Mouse (Mus musculus) gastrocnemius, adult 2 months (tissue): ENCODE measurements around the gene Traip. TPM values are rescaled to one million over a fixed set of nuclear protein-coding genes. Genes with fewer than 3 reads are reported as not detected.
A peak's percentile ranks its signal among the peaks of the same experiment; 100 is the strongest.
"Not testable (repeated sequence)": the region's sequence is repeated elsewhere in the genome, so short reads cannot be mapped to it uniquely, and the experiment has no call there.

Source experiments
- DNase-seq: peaks from one replicate; pipeline ENCODE4 v3.0.0; 2022
- H3K27ac ChIP-seq: fragments of 200-600 bp; 2 replicates; pipeline ENCODE4 v1.8.1; 2022; ENCODE audit warnings: mild to moderate bottlenecking
- H3K4me3 ChIP-seq: fragments of 200-600 bp; 2 replicates; pipeline ENCODE4 v1.8.1; 2022; ENCODE audit warnings: mild to moderate bottlenecking, moderate library complexity
- CTCF ChIP-seq: fragments of 200-600 bp; IDR thresholded peaks from 2 replicates; pipeline ENCODE4 v1.8.1; 2022; ENCODE audit warnings: antibody characterized with exemption, mild to moderate bottlenecking, moderate library complexity
- intact Hi-C: fragments of 180-260 bp; cut with DNase I; formaldehyde crosslinking; loops from one replicate; pipeline ENCODE4 v1.15.1; 2025
- total RNA-seq, 2 experiments: library from RNA; stranded (reverse); gene quantifications; 2 replicates each; pipeline ENCODE4 v1.2.3; 2021

Gene Traip
- total RNA-seq, 2 experiments from 2014 or later = 0.25 to 0.43 TPM

DNA sequence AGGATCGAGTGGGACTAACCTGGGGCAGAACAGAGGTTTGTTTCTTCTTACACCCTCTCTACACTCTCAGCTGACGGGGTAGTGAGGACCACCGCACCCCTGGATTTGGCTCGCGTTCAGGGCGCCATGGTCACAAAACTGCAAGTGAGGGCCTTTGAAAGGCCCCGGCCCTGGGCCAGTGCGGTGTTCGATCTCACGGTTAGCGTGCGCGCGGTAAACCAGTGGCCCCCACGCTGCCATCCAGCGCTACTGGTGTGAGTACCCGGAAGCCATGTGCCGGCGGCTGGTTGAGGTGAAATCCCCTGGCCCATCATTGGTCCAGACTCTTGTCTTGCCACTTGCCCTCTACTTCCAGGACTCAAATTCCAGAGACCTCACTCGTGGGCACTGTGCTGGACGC, 45.6 kb downstream of the Traip start:
- H3K4me3 ChIP-seq = no peak overlapping the region
- H3K27ac ChIP-seq = no peak overlapping the region
- intact Hi-C loops = no loop called here
- DNase-seq = no peak
- no peak for TF ChIP-seq CTCF

DNA sequence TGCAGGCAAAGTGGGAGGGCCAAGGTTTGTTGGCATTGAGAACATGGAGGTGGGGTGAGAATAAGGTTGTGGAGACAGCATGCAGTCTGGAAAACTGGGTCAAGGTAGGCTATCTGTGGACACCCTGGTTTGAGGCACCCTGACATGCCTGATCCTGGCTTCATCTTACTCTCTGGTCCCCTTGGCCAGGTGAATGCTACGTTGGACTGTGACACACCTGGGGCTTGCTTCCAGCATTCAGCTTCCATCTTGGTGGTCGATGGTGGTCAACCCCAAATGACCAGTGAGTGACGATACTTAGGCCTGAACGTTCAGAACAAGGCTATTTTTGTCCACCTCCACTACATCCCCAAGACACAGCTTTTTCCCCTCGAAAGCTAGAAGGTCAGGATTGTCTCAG, 46.1 kb downstream of the Traip start, which contains the start of gene Gm20662:
Gene Gm20662 (plus strand): TSS at position 301 of the 400 bp plus-strand sequence.
- H3K4me3 ChIP-seq = no peak within 1 kb of the TSS
- H3K27ac ChIP-seq = no peak within 1 kb of the TSS
- TF ChIP-seq CTCF = no peak
- intact Hi-C loops = no loop called here
- DNase-seq = no peak

DNA sequence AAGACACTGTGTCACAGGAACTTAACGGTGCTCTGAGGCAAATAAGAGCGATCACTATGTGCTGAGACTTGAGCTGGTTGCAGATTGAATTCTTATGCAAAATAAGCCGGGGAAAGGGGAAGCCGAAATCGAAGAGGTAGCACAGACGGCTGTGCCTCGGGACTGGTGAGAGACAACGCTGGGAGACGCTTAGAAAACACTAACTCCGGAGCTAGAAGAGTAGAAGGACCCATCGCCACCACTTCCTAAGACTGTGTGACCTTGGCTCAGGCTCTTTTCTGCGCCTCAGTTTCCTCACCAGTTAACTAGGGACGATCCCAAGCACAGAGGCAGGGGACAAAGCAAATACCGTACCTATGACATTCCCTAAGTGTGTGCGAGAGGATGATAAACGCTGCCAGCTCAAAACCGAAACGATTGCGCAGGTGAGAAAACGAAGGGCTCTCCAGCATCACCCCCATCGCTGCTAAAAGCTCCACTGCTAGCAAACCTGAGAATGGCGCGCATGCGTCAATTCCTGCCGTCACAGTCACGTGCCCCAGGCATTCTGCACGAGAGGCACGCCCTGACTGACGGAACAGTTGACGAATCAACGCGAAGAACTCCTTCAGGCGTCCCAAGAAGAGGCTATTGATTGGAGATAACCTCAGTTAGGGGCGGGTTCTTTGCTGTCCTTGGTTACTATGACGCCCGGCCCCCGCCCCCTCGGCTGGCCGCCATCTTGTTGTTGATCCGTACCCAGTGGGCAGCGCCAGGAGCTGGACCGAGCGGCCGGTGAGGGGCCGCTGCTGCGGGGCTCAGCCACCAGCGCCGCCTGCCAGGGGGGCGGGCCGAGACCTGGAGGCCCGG, 52.2 kb downstream of the Traip start, which contains the start of gene Ip6k1:
Gene Ip6k1 (plus strand): TSS at position 580 of the 849 bp plus-strand sequence.
- Histone ChIP-seq H3K27ac (peak within 1 kb of the TSS; percentile 99), H3K4me3 (peak within 1 kb of the TSS; percentile 77)
- TF ChIP-seq CTCF = no peak
- intact Hi-C loops = loop anchor here (5.0 kb wide), 1 partner anchor 40 kb away; no protein-coding TSS in a partner anchor
- peak; percentile 100 for DNase-seq

DNA sequence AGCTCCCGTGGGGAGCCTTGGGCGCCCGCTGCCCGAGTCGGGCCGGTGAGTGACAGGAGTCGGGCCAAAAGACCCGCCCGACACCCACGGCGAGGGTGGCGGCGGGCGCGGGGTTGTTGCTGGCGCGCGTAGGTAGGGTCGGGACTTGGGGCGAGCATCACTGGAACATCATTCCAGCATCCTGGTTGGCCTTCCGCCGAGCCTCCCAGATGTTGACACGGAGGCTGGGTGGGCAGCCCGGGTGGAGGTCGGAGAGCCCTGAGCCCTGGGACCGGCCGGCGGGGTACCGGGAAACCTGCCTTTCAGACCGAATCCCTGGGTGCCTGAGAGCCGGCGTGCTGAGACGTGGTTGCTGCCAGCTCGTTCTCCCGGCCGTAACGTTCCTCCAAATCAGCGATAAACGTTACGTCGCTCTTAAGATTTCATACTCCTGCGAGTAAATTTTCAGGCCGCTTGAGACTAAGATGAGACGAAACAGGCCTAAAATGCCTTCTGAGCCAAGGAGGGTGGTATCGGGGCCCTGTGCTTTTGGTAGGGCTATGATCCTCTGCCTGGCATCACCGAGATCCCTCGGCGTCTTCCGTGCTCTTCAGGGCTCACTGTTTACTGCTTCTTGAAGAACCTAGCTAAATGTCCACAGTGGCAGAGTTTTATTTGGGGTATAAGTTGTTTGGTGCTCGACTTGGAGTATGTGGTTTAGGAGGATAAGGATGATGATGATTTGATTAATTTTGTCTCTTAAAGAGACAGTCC, 53.0 kb downstream of the Traip start:
- intact Hi-C loops = loop anchor here (5.0 kb wide), 1 partner anchor 41 kb away; no protein-coding TSS in a partner anchor
- H3K27ac ChIP-seq = peak overlapping the region; percentile 99
- DNase-seq = no peak
- peak overlapping the region; percentile 77 for H3K4me3 ChIP-seq
- no peak for TF ChIP-seq CTCF

DNA sequence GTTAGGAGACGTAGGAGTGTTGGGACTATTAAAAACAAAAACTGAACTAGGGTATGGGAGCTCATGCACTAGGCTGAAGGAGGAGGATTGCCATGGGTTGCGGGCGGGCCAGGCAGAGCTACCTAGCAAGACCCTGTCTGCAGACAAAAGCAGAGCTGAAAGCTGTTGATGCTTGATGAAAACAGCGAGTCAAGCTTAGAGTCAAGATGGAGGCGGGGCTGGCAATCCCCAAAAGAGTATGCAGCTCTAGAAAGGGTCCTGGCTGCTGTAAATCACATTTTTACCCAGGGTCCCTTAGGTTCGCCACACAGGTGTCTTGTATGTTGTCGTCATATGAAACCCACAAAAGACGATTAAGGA, 53.6 kb downstream of the Traip start:
- intact Hi-C loops = loop anchor here (5.0 kb wide), 1 partner anchor 41 kb away; no protein-coding TSS in a partner anchor
- DNase-seq = no peak
- peak overlapping the region; percentile 99 for H3K27ac ChIP-seq

DNA sequence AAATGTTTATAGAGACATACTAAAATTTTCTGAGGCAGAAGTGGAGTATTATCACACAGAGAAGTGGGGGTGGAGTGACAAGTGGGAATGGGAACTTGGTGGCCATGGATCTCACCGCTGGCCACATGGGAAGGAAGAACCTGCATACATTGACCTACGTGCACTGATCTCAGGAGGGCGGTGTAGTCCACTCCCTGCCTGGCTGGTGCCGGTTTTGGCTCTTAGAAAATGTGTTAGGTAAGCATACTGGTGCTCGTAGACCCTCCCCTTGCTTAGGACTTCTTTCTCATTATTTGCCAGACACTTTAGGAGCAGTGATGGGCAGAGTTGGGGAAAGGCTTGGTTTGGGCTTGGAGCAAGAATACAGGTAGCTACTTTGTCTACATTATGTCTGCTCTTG, 58.1 kb downstream of the Traip start:
- no peak for DNase-seq
- intact Hi-C loops = no loop called here
- TF ChIP-seq CTCF = no peak
- Histone ChIP-seq H3K27ac (no peak overlapping the region), H3K4me3 (no peak overlapping the region)

More for the DNA sequence above, 53.6 kb downstream of the Traip start:
- no peak for TF ChIP-seq CTCF
- peak overlapping the region; percentile 77 for H3K4me3 ChIP-seq

DNA sequence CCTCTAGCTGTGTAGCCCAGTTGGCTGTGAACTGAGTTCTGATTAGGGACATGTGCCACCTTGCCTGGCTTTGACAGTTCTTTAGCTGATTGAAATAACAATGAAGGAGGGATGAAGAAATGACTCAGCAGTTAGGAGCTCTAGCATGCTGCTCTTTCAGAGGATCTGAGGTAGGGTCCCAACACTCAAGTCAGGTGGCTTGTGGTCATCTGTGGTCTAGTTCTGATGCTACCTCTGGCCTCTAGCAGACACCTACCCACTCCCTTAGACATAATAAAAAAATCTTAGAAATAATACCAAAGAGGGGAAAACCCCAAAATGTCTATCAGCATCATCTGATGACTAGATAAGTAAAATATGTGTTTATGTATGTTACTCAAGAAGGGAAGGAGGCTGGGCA, 60.4 kb downstream of the Traip start:
- Histone ChIP-seq H3K4me3 (no peak overlapping the region), H3K27ac (0 out of 2 replicates have a peak overlapping the region, but pooled peaks have one; percentile 31)
- DNase-seq = no peak
- intact Hi-C loops = no loop called here
- TF ChIP-seq CTCF = no peak

DNA sequence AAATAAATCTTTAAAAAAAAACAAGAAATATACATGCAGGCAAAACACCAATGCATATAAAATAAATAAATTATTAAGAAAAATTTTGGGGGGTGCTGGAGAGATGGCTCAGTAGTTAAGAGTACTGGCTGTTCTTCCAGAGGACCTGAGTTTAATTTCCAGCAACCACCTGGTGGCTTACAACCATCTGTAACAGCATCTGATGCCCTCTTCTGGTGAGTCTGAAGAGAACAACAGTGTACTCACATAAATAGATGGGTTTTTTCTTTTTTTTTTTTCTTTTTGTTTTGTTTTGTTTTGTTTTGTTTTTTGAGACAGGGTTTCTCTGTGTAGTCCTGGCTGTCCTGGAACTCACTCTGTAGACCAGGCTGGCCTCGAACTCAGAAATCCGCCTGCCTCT, 63.6 kb downstream of the Traip start:
- intact Hi-C loops, H3K27ac ChIP-seq, H3K4me3 ChIP-seq, DNase-seq: not testable (repeated sequence)
- TF ChIP-seq CTCF = peak; percentile 17; the same call in 1 of the 2 replicates

DNA sequence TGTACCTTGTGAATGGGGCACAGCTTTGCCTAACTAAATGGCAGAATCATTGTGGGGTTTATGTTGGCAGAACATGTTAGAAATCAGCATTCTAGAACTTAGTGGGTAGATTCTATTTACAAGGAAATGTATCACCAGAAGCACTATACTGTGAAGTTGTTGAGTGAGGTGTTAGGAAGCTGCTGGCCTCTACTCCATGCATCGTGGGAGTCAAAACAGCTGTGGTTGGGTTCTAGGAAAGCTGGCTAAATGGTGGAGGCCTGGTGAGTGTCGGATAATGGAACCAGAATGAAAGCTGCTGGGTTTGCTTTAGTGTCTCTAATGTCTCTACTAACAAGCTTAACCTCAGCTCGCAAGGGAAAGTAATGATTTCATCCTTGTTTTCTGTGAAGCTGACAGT, 67.2 kb downstream of the Traip start:
- intact Hi-C loops = no loop called here
- DNase-seq = no peak
- H3K27ac ChIP-seq = peak overlapping the region; percentile 28; the same call in 1 of the 2 replicates
- no peak overlapping the region for H3K4me3 ChIP-seq
- no peak for TF ChIP-seq CTCF

DNA sequence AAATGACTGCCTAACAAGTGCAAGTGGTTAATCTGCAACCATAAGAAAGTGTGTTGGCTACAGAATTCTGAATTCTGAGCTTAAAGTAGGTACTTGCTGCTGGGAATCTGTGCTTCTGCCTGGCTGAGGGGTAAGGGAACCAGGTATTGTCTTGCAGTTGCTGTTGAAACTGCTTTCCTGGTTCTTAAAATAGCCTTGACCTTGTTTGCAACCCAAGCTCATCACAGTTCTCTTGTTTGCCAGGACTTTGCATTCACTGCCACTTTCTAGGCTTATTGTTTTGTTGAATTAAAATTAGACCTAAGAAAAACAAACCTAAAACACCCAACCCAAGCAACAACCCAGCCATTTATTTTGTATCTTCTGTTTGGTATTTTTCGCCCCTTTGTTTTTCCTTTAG, 70.8 kb downstream of the Traip start:
- Histone ChIP-seq H3K4me3 (peak overlapping the region; percentile 42), H3K27ac (peak overlapping the region; percentile 86)
- DNase-seq = no peak
- intact Hi-C loops = no loop called here
- TF ChIP-seq CTCF = no peak

Other genes with a start within 250 kb of the Traip start
- gene Sema3f, start 239.7 kb upstream of the Traip start, total RNA-seq = 1 to 10 TPM; 6.3 to 9.2 TPM
- gene Rbm5, start 179.1 kb upstream of the Traip start, total RNA-seq = 10 to 100 TPM; 46.4 to 49.6 TPM
- gene Rbm6, start 76.9 kb upstream of the Traip start, total RNA-seq = 10 to 100 TPM; 22.0 to 22.7 TPM
- 10 to 100 TPM in 1 of 2 experiments, 1 to 10 TPM in 1; 9.6 to 11.3 TPM for gene Mon1a, start 62.0 kb upstream of the Traip start, total RNA-seq
- under 1 TPM; 0.54 to 0.81 TPM for gene Mst1r, start 43.3 kb upstream of the Traip start, total RNA-seq
- not detected for gene Actl11, start 21.7 kb upstream of the Traip start, total RNA-seq
- gene Camkv, start 14.5 kb upstream of the Traip start, total RNA-seq = under 1 TPM in 1 of 2 experiments, not detected in 1; 0.22 TPM
- 1 to 10 TPM; 2.3 to 3.1 TPM for gene Uba7, start 25.4 kb downstream of the Traip start, total RNA-seq
- gene Gm20661, start 32.9 kb downstream of the Traip start, total RNA-seq = not detected
- gene Inka1, start 35.7 kb downstream of the Traip start, total RNA-seq = 1 to 10 TPM; 1.1 to 3.2 TPM
- under 1 TPM in 1 of 2 experiments, not detected in 1; 0.42 TPM for gene Cdhr4, start 42.4 kb downstream of the Traip start, total RNA-seq
- not detected for gene Gm20662, start 46.2 kb downstream of the Traip start, total RNA-seq
- gene Ip6k1, start 52.4 kb downstream of the Traip start, total RNA-seq = 10 to 100 TPM; 26.2 to 30.5 TPM
- 1 to 10 TPM; 3.3 to 6.3 TPM for gene Gmppb, start 99.1 kb downstream of the Traip start, total RNA-seq
- 1 to 10 TPM; 1.5 to 3.1 TPM for gene Amigo3, start 103.0 kb downstream of the Traip start, total RNA-seq
- not detected for gene Mst1, start 130.3 kb downstream of the Traip start, total RNA-seq
- 100 to 1,000 TPM; 128 to 157 TPM for gene Rnf123, start 133.2 kb downstream of the Traip start, total RNA-seq
- gene Apeh, start 144.5 kb downstream of the Traip start, total RNA-seq = 10 to 100 TPM; 30.6 to 33.4 TPM
- under 1 TPM in 1 of 2 experiments, not detected in 1; 0.03 TPM for gene Bsn, start 240.2 kb downstream of the Traip start, total RNA-seq